Mouse (Mus musculus) neural tube, embryonic 15.5 days (tissue): ENCODE data around the gene Smim7. TPM values are rescaled to one million over a fixed set of nuclear protein-coding genes. Genes with fewer than 3 reads are reported as not detected.

Experiments
- ATAC-seq: fragments of 200-750 bp; cut with Nextera tagmentation; 2 replicates; pipeline ENCODE4 v1.8.0; 2017; ENCODE audit warnings: mild to moderate bottlenecking, moderate TSS enrichment, moderate library complexity; ENCODE audit not compliant: low FRiP score
- H3K27ac ChIP-seq: fragments of 300-500 bp; sonication (generic); replicated peaks from 2 replicates; pipeline ENCODE4 v1.5.1; 2015; ENCODE audit warnings: mild to moderate bottlenecking, inconsistent platforms
- H3K27me3 ChIP-seq: fragments of 300-500 bp; sonication (generic); replicated peaks from 2 replicates; pipeline ENCODE4 v1.6.1; 2015; ENCODE audit warnings: inconsistent platforms
- H3K36me3 ChIP-seq: fragments of 300-500 bp; sonication (generic); 2 replicates; pipeline ENCODE4 v1.6.1; 2015; ENCODE audit warnings: inconsistent platforms
- H3K4me1 ChIP-seq: fragments of 300-500 bp; sonication (generic); 2 replicates; pipeline ENCODE4 v1.6.1; 2015; ENCODE audit warnings: inconsistent platforms
- H3K4me2 ChIP-seq: fragments of 300-500 bp; sonication (generic); 2 replicates; pipeline ENCODE4 v1.6.1; 2015; ENCODE audit warnings: inconsistent platforms, mild to moderate bottlenecking, moderate library complexity
- H3K4me3 ChIP-seq: fragments of 300-500 bp; sonication (generic); replicated peaks from 2 replicates; pipeline ENCODE4 v1.5.1; 2015; ENCODE audit warnings: mild to moderate bottlenecking, inconsistent platforms
- H3K9ac ChIP-seq: fragments of 300-500 bp; sonication (generic); replicated peaks from 2 replicates; pipeline ENCODE4 v1.6.1; 2015; ENCODE audit warnings: mild to moderate bottlenecking, inconsistent platforms
- H3K9me3 ChIP-seq: fragments of 300-500 bp; sonication (generic); replicated peaks from 2 replicates; pipeline ENCODE4 v1.6.1; 2016; ENCODE audit warnings: inconsistent platforms
- WGBS: fragments of 180-500 bp; shearing (Covaris S2); methylation state at CpG from one replicate; pipeline ENCODE4 v1.1.7; 2015; ENCODE audit warnings: mixed read lengths; 5-methylcytosine and 5-hydroxymethylcytosine counted together
- polyA plus RNA-seq: library from polyadenylated mRNA; unstranded; fragments of >200 nt; fragmentation: Nextera tagmentation; extraction: Ambion mirVana; gene quantifications from 2 replicates; pipeline ENCODE4 v1.2.1, GENCODE M21; 2015

Smim7 gene
- polyA plus RNA-seq, 1 experiment from 2014 or later: 124 TPM

DNA sequence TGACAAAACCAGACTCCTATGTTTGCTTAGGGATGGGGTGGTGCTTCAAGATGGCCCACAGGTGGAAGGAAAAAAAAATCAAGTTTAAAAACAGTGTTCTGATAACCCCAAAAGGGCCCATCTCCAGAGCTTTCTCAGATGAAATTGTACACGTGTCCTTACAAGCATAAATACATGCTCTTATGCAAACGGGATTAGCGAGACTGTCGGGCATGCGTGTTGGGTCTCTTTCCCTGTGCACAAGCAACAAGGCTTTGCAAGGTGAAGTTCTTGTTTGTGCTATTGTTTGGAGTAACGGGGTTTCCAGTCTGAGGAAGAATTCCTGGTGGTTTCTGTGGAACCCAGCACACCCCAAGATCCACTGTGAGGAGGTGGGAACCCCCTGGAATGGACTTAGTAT lies 2.6 kb upstream of the Smim7 start:
- WGBS: 88% methylated on average over 6 of the region's 6 CpGs
- H3K27ac ChIP-seq: no peak overlapping the region
- no peaks in the 10 kb centered on the region for H3K27me3 ChIP-seq
- no peaks in the 10 kb centered on the region for H3K9me3 ChIP-seq
- H3K4me3 ChIP-seq: no peak overlapping the region
- no peak overlapping the region for H3K9ac ChIP-seq
- peak overlapping the region; percentile 96 for H3K4me2 ChIP-seq
- H3K4me1 ChIP-seq: peaks cover 33% of the 10 kb centered on the region
- ATAC-seq: no peak
- peaks cover 3% of the 10 kb centered on the region; the same call in 1 of the 2 replicates for H3K36me3 ChIP-seq

DNA sequence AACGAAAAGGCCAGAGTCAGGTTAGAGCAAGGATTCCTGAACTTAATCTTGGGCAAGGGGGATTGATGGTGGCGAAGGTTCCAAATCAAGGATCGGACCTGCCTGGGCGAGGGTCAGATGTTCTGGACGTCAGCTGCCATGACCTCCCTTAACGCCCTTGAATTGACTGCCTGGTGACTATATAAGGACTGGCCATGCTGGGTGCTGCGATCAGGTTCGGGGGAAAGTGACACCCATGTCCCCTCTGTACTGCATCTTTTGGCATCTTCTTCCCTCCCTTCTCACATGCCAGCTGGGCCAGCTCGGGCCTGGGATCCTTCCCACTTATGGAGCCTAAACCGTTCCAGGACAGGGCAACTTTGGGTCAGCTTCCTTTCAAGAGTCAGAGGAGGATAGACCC lies 1.6 kb upstream of the Smim7 start:
- H3K4me2 ChIP-seq: peak overlapping the region; percentile 96
- no peaks in the 10 kb centered on the region for H3K27me3 ChIP-seq
- H3K36me3 ChIP-seq: peaks cover 12% of the 10 kb centered on the region
- H3K4me1 ChIP-seq: peaks cover 33% of the 10 kb centered on the region
- peak overlapping the region; percentile 60 for H3K4me3 ChIP-seq
- no peak; the same call in 1 of the 2 replicates for ATAC-seq
- H3K9me3 ChIP-seq: no peaks in the 10 kb centered on the region
- H3K27ac ChIP-seq: peak overlapping the region; percentile 84
- H3K9ac ChIP-seq: peak overlapping the region; percentile 75
- WGBS: 9% methylated on average over 10 of the region's 10 CpGs

DNA sequence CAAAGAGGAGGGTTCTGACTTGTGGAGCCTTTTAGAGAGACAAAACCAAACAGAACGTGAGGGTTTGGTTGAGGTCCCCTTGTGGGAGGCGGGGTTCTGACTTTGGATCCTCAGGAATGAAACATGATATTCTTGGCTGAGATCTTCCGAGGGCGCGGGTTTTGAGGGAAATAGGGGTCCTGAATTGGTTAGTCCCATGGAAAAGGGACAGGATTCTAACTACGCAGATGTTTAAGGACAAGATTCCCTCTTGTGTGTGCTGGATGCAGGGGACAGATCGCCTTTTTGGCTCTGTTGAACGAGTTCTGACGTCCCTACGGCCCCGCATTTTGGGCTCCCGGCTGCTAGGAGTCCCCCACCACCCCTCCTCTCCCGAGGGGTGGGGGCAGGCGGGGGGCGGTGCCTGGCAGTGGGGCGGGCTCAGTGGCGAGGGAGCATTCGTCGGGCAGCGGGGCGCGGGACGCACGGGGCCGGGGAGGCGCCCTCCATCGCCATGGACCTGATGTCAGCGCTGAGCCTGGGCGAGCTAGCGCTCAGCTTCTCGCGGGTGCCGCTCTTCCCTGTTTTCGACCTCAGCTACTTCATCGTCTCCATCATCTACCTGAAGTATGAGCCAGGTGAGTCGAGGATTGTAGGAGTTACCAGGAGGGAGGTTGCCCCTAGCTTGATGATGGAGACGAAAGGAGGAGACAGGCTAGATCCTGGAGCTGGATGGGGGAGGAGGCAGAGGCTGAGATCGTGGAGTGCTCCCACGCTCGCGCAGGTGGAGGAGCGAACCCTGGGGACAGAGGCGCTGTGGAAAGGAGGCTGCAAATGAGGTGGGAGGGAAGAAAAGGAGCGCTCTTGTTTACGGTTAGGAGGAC lies 954 bp upstream of the Smim7 start, which contains the start of gene Tmem38a:
Tmem38a (plus strand) TSS at position 445 of the 863 bp plus-strand sequence.
- peak; percentile 51 for ATAC-seq
- under 1% methylated on average over 40 of the region's 45 CpGs for WGBS

DNA sequence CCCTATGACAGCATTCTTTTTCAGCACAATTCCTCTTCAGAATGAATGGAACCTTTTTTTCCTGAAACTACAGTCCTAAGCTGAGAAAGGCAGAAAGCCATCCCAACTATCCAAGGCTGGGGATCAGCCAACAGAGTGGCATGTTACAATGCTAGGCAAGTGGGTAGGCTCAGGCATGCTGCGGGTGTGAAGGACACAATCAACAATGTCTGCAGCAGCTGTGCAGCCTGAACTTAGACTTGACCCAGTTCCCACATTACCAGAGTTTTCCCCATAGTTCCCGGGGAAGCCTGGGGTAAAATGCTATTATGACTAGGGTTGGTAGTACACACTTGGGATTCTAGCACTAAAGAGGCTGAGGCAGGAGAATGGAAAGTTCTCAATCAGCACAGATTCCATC lies 4.9 kb downstream of the Smim7 start:
- Histone ChIP-seq H3K4me3 (no peak overlapping the region), H3K4me2 (no peak overlapping the region), H3K9me3 (no peaks in the 10 kb centered on the region), H3K36me3 (peaks cover 52% of the 10 kb centered on the region), H3K27ac (no peak overlapping the region), H3K27me3 (no peaks in the 10 kb centered on the region), H3K9ac (no peak overlapping the region), H3K4me1 (peaks cover 15% of the 10 kb centered on the region)
- no peak for ATAC-seq
- 91% methylated on average over 2 of the region's 2 CpGs for WGBS

More for the DNA sequence above, 954 bp upstream of the Smim7 start, which contains the start of gene Tmem38a:
- H3K9ac ChIP-seq: peak within 1 kb of the TSS; percentile 75
- H3K27me3 ChIP-seq: no peaks in the 10 kb centered on the region
- H3K4me1 ChIP-seq: peaks cover 33% of the 10 kb centered on the region
- H3K9me3 ChIP-seq: no peaks in the 10 kb centered on the region
- peaks cover 19% of the 10 kb centered on the region for H3K36me3 ChIP-seq
- H3K4me3 ChIP-seq: peak within 1 kb of the TSS; percentile 60
- peak within 1 kb of the TSS; percentile 96 for H3K4me2 ChIP-seq
- H3K27ac ChIP-seq: peak within 1 kb of the TSS; percentile 84

DNA sequence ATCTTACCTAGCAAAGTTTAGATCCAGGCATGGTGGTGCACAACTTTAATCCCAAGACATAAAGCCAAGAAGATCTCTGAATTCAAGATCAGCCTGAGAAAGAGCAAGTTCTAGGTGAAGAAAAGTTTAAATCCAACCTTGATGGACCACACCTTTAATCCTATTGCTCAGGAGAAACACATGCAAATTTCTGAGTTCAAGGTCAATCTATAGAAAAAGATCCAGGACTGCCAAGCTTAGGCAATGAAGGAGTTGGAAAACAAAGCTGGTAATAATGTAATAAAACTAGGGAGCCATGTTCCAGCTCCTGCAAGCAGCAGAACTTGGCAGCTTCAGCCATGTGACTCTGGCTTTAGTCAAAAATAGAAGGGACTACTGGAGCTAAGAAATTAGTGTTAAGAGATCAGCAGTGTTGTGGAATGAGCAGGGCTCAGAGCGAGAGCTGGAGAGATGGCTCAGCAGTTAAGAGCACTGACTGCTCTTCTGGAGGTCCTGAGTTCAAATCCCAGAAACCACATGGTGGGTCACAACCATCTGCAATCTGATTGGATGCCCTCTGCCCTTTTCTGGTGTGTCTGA lies 9.7 kb downstream of the Smim7 start:
- H3K9me3 ChIP-seq: no peaks in the 10 kb centered on the region
- WGBS: 93% methylated on average over 1 of the region's 1 CpGs
- H3K27me3 ChIP-seq: no peaks in the 10 kb centered on the region
- H3K36me3 ChIP-seq: peaks cover 48% of the 10 kb centered on the region
- H3K27ac ChIP-seq: no peak overlapping the region
- ATAC-seq: no peak
- no peak overlapping the region for H3K4me2 ChIP-seq
- no peaks in the 10 kb centered on the region for H3K4me1 ChIP-seq
- H3K9ac ChIP-seq: no peak overlapping the region
- no peak overlapping the region for H3K4me3 ChIP-seq

DNA sequence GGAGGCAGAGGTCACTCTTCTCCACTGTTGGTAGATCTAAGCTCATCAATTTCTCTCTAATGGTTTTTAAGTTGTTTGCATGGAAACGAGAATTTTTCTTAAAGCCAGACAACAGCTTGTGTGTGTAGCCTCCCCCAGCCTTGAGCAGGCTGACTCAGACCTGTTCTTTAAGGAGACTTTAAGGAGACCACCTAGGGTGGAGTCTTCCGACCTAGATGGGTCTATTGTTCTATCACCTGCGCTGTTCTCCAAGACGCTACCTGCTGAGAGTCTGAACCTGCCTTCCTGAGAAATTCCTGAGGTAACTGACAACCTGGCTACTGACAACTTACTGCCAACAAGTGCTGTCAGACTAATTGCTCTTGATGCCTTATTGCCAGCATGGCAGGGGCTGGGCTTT lies 15.1 kb downstream of the Smim7 start:
- H3K4me2 ChIP-seq: no peak overlapping the region
- peaks cover 28% of the 10 kb centered on the region for H3K36me3 ChIP-seq
- no peaks in the 10 kb centered on the region for H3K27me3 ChIP-seq
- peaks cover 5% of the 10 kb centered on the region; the same call in 1 of the 2 replicates for H3K4me1 ChIP-seq
- WGBS: 62% methylated on average over 4 of the region's 4 CpGs
- H3K9me3 ChIP-seq: no peaks in the 10 kb centered on the region
- no peak overlapping the region for H3K9ac ChIP-seq
- H3K4me3 ChIP-seq: no peak overlapping the region
- H3K27ac ChIP-seq: no peak overlapping the region
- ATAC-seq: no peak

DNA sequence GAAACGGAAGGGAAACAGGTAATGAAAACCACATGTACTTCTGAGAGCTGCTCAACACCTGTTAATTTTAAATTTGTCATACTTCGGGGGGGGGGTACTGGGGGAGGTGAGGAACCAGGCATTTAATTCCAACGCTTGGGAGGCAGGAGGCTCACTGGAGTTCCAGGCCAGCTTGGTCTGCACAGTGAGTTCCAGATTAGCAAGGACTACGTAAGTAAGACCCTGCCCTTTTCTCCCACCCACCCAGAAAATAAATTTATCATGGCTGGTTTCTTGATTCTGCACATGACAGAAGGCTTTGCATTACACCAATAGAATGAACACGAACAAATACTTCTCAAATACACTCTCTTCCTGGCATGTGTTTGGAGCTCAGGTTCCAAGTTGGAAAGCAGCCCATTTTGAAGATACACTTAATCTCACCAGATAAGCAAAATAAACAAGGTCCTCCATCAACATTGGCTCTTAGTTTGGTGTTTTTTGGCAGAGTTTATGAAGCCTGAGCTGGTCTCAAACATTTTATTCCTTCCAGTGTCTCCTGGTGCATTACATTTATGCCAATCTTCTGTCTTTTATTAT lies 21.5 kb downstream of the Smim7 start:
- no peak for ATAC-seq
- peak overlapping the region; percentile 90 for H3K9ac ChIP-seq
- 22% methylated on average over 5 of the region's 5 CpGs for WGBS
- H3K9me3 ChIP-seq: no peaks in the 10 kb centered on the region
- peak overlapping the region; percentile 94 for H3K27ac ChIP-seq
- peaks cover 6% of the 10 kb centered on the region; the same call in 1 of the 2 replicates for H3K36me3 ChIP-seq
- peak overlapping the region; percentile 98 for H3K4me2 ChIP-seq
- peak overlapping the region; percentile 92 for H3K4me3 ChIP-seq
- H3K27me3 ChIP-seq: no peaks in the 10 kb centered on the region
- H3K4me1 ChIP-seq: peaks cover 42% of the 10 kb centered on the region

DNA sequence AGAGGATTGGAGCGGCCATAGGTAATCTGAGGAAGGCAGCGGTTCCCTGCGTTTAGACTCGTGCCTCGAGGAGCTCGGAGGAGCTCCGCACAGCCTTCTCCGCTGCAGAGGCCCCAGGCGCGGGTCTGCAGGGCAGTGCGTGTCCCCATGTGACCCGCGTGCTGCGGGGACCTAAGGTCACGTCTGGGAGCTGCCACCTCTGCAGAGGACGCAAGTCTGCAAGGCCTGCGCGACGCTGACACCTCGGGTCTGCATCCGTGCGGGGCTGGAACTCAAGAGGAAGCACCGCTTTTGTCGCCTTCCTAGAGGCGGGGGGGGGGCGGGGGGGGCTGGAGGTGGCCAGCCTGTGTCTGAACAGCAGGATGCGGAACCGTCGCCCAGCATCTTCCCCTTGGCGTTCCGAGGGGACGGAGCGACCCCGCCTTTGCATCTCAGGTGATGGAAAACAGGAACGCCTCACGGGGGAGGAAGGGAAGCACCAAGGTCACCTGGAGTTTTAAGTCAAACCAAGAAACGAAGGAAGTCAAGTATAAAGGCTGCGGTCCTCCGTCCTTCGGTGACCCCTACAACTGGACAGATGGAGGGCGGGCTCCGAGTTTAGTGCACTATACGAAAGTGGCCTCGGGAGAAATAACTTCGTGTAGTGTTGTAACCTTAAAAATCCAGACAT lies 22.1 kb downstream of the Smim7 start:
- H3K4me1 ChIP-seq: peaks cover 44% of the 10 kb centered on the region
- peaks cover 12% of the 10 kb centered on the region; the same call in 1 of the 2 replicates for H3K36me3 ChIP-seq
- no peaks in the 10 kb centered on the region for H3K9me3 ChIP-seq
- peak overlapping the region; percentile 92 for H3K4me3 ChIP-seq
- ATAC-seq: peak; percentile 75
- H3K4me2 ChIP-seq: peak overlapping the region; percentile 98
- under 1% methylated on average over 45 of the region's 45 CpGs for WGBS
- peak overlapping the region; percentile 90 for H3K9ac ChIP-seq
- peak overlapping the region; percentile 94 for H3K27ac ChIP-seq
- H3K27me3 ChIP-seq: no peaks in the 10 kb centered on the region

DNA sequence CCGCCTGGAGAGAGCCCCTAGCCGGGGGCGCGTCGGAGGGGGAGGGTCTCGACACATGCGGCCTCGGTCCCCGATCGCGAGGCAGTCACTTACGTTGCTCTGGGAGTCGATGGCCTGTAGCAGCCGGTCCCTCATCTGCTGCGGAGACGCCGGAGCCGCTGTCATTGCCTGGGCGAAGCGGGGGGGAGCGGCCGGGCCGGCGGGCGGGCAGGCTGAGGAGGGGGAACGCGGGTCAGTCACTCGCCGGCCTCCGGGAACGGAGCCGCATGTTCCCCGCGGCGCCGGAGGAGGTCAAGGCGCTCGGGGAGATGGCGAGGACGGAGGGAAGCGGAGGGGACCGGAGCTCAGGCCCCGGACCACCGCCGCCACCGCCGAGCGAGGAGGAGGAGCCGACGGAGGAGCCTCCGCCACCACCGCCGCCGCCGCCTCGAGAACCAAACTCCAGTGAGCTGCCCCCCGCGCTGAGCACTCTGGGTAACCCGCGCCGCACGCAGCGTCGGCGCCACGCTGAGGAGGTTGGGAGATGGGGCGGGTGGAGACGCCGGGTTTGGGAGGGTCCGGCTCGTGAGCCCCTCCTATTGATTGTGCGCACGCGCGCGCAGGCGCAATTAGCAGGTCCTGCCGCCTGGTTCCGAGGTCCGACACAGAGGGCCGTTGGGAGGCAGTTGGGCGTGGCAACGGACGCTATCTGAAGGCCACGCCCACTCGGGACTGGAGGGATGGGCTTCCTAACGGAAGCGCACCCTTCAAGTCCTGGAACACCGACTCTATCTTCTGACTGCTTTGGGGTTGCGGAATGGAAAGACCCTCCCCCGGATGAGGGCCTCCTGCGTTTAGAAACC lies 22.9 kb downstream of the Smim7 start, which contains the start of gene Med26:
Med26 (minus strand) TSS at position 469 of the 842 bp plus-strand sequence.
- ATAC-seq: peak; percentile 96
- Histone ChIP-seq H3K4me3 (peak within 1 kb of the TSS; percentile 92), H3K4me1 (peaks cover 47% of the 10 kb centered on the region), H3K27me3 (no peaks in the 10 kb centered on the region), H3K9ac (peak within 1 kb of the TSS; percentile 96), H3K4me2 (peak within 1 kb of the TSS; percentile 98), H3K27ac (peak within 1 kb of the TSS; percentile 94), H3K36me3 (peaks cover 10% of the 10 kb centered on the region; the same call in 1 of the 2 replicates), H3K9me3 (no peaks in the 10 kb centered on the region)
- WGBS: under 1% methylated on average over 88 of the region's 92 CpGs

DNA sequence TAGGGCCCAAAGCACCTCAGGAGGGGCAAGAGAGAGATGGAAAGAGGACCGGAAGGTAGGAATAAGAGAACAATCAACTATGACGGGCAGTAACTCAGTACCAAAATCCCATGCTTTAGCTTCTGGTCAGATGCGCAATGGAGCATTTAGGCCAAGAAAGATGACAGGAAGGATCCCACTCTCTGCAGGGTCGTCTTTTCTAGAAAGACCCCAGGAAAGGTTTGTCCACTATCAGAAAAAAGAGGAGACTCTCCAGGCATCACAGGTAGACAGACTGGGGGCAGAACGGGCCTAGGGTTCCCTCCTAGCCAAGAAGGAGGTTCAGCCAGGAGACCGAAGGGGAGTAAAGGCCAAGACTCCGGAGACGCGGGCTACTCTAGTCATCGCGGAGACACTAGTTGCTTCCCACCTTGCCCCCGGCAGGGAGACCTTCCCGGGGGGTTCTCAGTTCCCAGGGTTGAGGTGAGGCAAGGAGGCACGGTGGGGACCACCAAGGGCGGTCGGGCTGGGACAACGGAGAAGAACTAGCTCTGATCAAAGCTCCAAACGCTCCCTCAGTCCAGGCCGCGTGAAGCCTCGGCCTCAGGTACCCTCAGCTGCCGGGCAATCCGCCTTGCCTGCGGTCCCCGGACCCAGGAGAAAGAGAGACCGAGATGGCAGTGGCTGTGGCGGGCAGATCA lies 23.6 kb downstream of the Smim7 start:
- H3K9ac ChIP-seq: peak overlapping the region; percentile 96
- 0 out of 2 replicates have a peak, but pooled peaks cover 6% of the 10 kb centered on the region for H3K36me3 ChIP-seq
- peak overlapping the region; percentile 98 for H3K4me2 ChIP-seq
- peak overlapping the region; percentile 92 for H3K4me3 ChIP-seq
- no peak; the same call in 1 of the 2 replicates for ATAC-seq
- H3K27ac ChIP-seq: peak overlapping the region; percentile 94
- WGBS: 2% methylated on average over 27 of the region's 27 CpGs
- peaks cover 47% of the 10 kb centered on the region for H3K4me1 ChIP-seq
- H3K27me3 ChIP-seq: no peaks in the 10 kb centered on the region
- H3K9me3 ChIP-seq: no peaks in the 10 kb centered on the region
